Mouse (Mus musculus): ENCODE results near the gene Vegfb. TPM values are rescaled to one million over a fixed set of nuclear protein-coding genes. Genes with fewer than 3 reads are reported as not detected.

The Vegfb gene
- polyA plus RNA-seq, 1 experiment from 2014 or later: 26.2 TPM

GRCm38 (mm10) chr19:6939106-6940002 lies 48.1 kb downstream of the Vegfb start:
- H3K4me3 ChIP-seq (ENCODE audit: low read depth, low read length): no peak overlapping the region
- no peak overlapping the region for H3K9ac ChIP-seq (ENCODE audit: low read length)
- H3K36me3 ChIP-seq (ENCODE audit: control insufficient read depth, insufficient read depth, low read length): no peaks in the 10 kb centered on the region
- H3K9me3 ChIP-seq (ENCODE audit: control insufficient read depth, low read length): no peaks in the 10 kb centered on the region
- no peak overlapping the region for H3K27ac ChIP-seq (replicated peaks)
- DNase-seq (ENCODE audit: low spot score) (no peak), ATAC-seq (ENCODE audit: low FRiP score, low TSS enrichment) (no peak)
- peaks cover 1% of the 10 kb centered on the region for H3K27me3 ChIP-seq (ENCODE audit: control insufficient read depth, insufficient read depth, low read length)
- TF ChIP-seq EP300 (optimal IDR thresholded peaks at IDR 0.05) (no peak), CTCF (IDR thresholded peaks at IDR 0.05; ENCODE audit: low read depth) (no peak)
- no peak overlapping the region for H3K4me2 ChIP-seq (replicated peaks; ENCODE audit: low read depth)
- 86% methylated on average over 20 of the region's 20 CpGs for WGBS
- H3K4me1 ChIP-seq (replicated peaks; ENCODE audit: control insufficient read depth, insufficient read depth): peaks cover 5% of the 10 kb centered on the region; the same call in 1 of the 2 replicates

- Histone ChIP-seq H3K9ac (ENCODE audit: low read length) (no peak overlapping the region), H3K4me1 (replicated peaks; ENCODE audit: control insufficient read depth, insufficient read depth) (peaks cover 5% of the 10 kb centered on the region; the same call in 1 of the 2 replicates), H3K36me3 (ENCODE audit: control insufficient read depth, insufficient read depth, low read length) (no peaks in the 10 kb centered on the region), H3K27ac (replicated peaks) (no peak overlapping the region), H3K4me3 (ENCODE audit: low read depth, low read length) (no peak overlapping the region), H3K4me2 (replicated peaks; ENCODE audit: low read depth) (no peak overlapping the region), H3K9me3 (ENCODE audit: control insufficient read depth, low read length) (no peaks in the 10 kb centered on the region), H3K27me3 (ENCODE audit: control insufficient read depth, insufficient read depth, low read length) (peaks cover 7% of the 10 kb centered on the region)
- DNase-seq (ENCODE audit: low spot score) (no peak), ATAC-seq (ENCODE audit: low FRiP score, low TSS enrichment) (no peak)
- 81% methylated on average over 16 of the region's 16 CpGs for WGBS
- no peak for TF ChIP-seq EP300 (optimal IDR thresholded peaks at IDR 0.05)
- TF ChIP-seq CTCF (IDR thresholded peaks at IDR 0.05; ENCODE audit: low read depth): no peak
Measured at GRCm38 (mm10) chr19:6937541-6938465, 49.6 kb downstream of the Vegfb start.

GRCm38 (mm10) chr19:6936299-6936698 lies 51.2 kb downstream of the Vegfb start:
- no peak overlapping the region for H3K4me2 ChIP-seq (replicated peaks; ENCODE audit: low read depth)
- peaks cover 10% of the 10 kb centered on the region for H3K27me3 ChIP-seq (ENCODE audit: control insufficient read depth, insufficient read depth, low read length)

GRCm38 (mm10) chr19:6934195-6934977 lies 53.1 kb downstream of the Vegfb start, which contains the start of gene Kcnk4:
Gene Kcnk4, minus strand, starts transcription at chr19:6934515.
- 0 out of 2 replicates have a peak, but pooled peaks have one; percentile 9 for ATAC-seq (ENCODE audit: low FRiP score, low TSS enrichment)
- H3K4me2 ChIP-seq (replicated peaks; ENCODE audit: low read depth): peak within 1 kb of the TSS; percentile 76
- H3K9me3 ChIP-seq (ENCODE audit: control insufficient read depth, low read length): no peaks in the 10 kb centered on the region

More at GRCm38 (mm10) chr19:6936299-6936698, 51.2 kb downstream of the Vegfb start:
- peak; percentile 68 for TF ChIP-seq CTCF (IDR thresholded peaks at IDR 0.05; ENCODE audit: low read depth)
- TF ChIP-seq EP300 (optimal IDR thresholded peaks at IDR 0.05): no peak
- H3K36me3 ChIP-seq (ENCODE audit: control insufficient read depth, insufficient read depth, low read length): no peaks in the 10 kb centered on the region
- ATAC-seq (ENCODE audit: low FRiP score, low TSS enrichment) (no peak), DNase-seq (ENCODE audit: low spot score) (peak; percentile 55)
- WGBS: 15% methylated on average over 3 of the region's 3 CpGs
- no peaks in the 10 kb centered on the region for H3K9me3 ChIP-seq (ENCODE audit: control insufficient read depth, low read length)
- H3K4me3 ChIP-seq (ENCODE audit: low read depth, low read length): no peak overlapping the region
- no peak overlapping the region for H3K27ac ChIP-seq (replicated peaks)
- H3K9ac ChIP-seq (ENCODE audit: low read length): no peak overlapping the region
- peaks cover 5% of the 10 kb centered on the region; the same call in 1 of the 2 replicates for H3K4me1 ChIP-seq (replicated peaks; ENCODE audit: control insufficient read depth, insufficient read depth)

More at GRCm38 (mm10) chr19:6934195-6934977, 53.1 kb downstream of the Vegfb start, which contains the start of gene Kcnk4:
- no peaks in the 10 kb centered on the region for H3K36me3 ChIP-seq (ENCODE audit: control insufficient read depth, insufficient read depth, low read length)
- no peak within 1 kb of the TSS for H3K27ac ChIP-seq (replicated peaks)
- no peak for TF ChIP-seq EP300 (optimal IDR thresholded peaks at IDR 0.05)
- TF ChIP-seq CTCF (IDR thresholded peaks at IDR 0.05; ENCODE audit: low read depth): no peak
- H3K9ac ChIP-seq (ENCODE audit: low read length): peak within 1 kb of the TSS; percentile 58
- WGBS: 17% methylated on average over 23 of the region's 23 CpGs
- H3K4me3 ChIP-seq (ENCODE audit: low read depth, low read length): peak within 1 kb of the TSS; percentile 44
- H3K4me1 ChIP-seq (replicated peaks; ENCODE audit: control insufficient read depth, insufficient read depth): no peaks in the 10 kb centered on the region
- H3K27me3 ChIP-seq (ENCODE audit: control insufficient read depth, insufficient read depth, low read length): peaks cover 10% of the 10 kb centered on the region
- DNase-seq (ENCODE audit: low spot score): no peak

Data from stomach, postnatal 0 days (tissue).